Mouse (Mus musculus): Measurements from ENCODE around the gene Olfr1280.
"Not testable (repeated sequence)": the region's sequence is repeated elsewhere in the genome, so short reads cannot be mapped to it uniquely, and the experiment has no call there.

Gene Olfr1280

DNA sequence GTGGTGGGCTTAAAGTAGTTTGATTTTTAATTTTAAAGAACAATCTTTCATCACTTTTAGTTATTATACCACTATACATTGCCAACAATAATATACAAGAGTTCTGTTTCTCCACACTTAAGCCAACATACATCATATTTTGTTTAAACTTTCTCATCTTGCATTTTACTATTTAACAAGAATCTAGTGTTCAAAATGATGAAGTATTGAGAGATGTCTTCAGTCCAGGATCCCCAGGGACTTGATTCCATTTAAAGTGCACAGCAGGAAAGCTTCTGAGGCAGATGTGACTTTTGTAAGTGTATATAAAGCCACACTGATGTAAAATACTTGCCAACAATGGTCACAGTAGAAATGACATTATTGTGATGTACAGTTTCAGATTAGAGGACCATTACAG, at the start of gene Olfr1280:
TSS of gene Olfr1280 (plus strand) at position 301 of the 400 bp plus-strand sequence.
- in situ Hi-C loops (cut with MseI, MboI), result no loop called here

DNA sequence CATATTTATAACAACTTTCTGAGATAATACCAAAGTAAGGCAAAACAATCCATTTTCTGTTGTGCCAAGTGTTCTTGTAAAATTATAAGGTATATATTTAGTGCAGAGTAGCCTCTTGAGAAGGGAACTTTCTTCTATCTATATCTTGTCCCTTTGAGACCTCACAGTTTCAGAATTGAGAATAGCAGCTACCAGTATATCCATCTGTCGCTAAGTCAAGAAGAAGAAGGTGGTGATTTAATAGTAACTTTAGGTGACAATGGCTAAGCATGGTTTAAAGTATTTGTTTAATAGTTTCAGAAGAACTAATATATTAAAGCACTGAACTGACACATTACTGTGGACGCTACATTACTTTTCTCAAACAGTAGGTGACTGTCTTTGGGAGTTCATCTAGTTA, 39.8 kb upstream of the Olfr1280 start, which contains the start of gene Olfr1277:
TSS of gene Olfr1277 (minus strand) at position 101 of the 400 bp plus-strand sequence.
- in situ Hi-C loops (cut with MseI, MboI), result no loop called here

DNA sequence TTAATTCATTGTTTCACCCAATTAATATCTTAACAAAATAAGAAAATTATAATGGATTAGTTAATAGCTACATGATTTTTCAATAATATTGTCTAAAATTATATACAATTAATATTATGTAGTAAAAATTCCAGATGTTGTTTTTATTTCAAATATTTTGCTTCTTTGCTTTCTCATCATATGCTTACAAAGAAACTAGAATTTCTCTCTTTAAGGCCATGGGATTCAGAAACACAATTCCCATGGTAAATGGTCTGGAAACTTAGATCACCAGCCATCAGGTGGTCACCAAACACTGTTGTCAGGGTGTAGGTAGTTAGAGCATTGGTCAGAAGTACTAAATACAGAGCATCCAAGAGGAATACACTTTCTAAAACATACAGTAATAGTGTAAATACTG, 24.0 kb upstream of the Olfr1280 start, which contains the start of gene Olfr1278:
TSS of gene Olfr1278 (plus strand) at position 301 of the 400 bp plus-strand sequence.
- in situ Hi-C loops (cut with MseI, MboI), result no loop called here

DNA sequence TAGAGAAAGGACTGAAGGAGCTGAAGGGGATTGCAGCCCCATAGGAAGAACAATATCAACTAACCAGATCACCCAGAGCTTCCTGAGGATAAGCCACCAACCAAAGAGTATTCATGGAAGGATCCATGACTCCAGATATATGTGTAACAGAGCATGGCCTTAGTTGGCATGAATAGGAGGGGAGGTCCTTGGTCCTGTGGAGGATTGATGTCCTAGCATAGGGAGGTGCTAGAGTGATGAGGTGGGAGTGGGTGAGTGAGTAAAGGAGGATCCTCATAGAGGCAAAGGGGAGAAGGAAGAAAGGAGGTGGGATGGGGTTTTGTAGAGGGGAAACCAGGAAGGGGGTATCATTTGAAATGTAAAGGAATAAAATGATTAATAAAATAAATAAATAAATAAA, 15.3 kb upstream of the Olfr1280 start:
- in situ Hi-C loops (cut with MseI, MboI), result no loop called here

DNA sequence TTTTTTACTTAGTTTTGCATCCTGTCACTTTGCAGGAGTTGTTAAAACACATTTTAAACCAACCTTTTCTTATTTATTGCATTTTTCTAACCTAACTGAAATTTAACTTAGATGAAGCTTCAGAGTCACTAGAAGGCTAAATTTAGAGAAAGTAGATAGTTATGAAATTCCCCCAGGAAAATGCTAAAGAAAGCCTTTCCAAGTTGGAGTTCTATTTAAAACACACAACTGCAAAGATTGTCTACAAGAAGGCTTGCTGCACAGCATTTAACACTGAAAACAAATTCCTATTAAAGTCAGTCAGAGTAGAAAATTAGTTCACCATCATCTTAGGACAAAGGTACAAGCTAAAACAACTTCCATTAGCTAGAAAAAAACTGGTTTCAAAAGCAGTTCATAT, 13.4 kb upstream of the Olfr1280 start, which contains the start of gene Olfr1279:
TSS of gene Olfr1279 (plus strand) at position 262 of the 400 bp plus-strand sequence.
- in situ Hi-C loops (cut with MseI, MboI), result no loop called here

DNA sequence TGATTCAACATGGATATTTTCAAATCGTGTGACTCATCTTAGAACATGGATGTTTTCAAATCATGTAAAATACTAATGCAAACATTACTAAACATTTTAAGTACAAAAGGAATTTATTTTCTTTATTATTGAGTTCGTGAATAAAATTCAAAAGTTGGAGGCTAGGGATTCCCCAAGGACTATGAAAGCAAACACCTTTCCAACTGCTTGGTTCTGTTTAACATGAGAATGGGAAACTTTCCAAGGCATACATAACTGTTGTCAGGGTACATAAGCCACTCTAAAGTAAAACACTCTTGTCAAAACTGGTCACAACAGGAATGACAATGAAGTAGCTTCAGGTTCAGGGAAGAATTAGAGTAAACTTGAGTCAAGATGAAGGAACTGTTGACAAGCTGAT, 12.4 kb downstream of the Olfr1280 start, which contains the start of gene Olfr1281:
TSS of gene Olfr1281 (plus strand) at position 301 of the 400 bp plus-strand sequence.
- in situ Hi-C loops (cut with MseI, MboI), result no loop called here

DNA sequence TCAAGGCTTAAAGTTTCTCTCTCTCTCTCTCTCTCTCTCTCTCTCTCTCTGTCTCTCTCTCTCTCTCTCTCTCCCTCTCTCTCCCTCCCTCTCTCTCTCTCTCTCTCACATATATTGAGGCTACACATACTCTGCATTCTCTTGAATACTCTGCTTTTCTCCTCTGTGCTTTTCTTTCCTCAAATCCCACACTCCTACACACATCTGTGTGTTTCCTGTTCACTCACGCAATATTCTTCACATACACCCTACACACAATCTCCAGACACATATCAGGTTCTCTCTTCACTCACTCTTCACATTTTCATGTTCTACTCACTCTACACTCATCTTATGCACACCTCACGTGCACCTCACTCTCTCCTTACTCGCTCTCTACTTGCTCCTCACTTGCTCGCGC, 19.9 kb downstream of the Olfr1280 start:
- in situ Hi-C loops (cut with MseI, MboI), result not testable (repeated sequence)

DNA sequence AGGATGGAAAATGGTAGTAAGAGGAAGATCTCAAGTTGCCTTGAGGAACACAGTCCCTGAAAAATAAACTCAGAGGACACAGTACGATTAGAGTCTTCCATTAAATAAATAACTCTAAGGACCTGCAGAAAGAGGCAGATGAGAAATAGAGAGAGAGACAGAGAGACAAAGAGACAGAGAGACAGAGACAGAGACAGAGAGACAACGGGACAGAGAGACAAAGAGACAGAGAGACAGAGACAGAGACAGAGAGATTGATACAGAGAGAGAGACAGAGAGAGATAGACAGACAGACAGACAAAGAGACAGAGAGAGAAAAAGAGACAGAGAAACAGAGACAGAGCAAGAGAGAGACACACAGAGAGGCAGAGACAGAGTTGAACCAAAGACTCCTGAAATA, 22.2 kb downstream of the Olfr1280 start, which contains the start of gene Olfr1282:
TSS of gene Olfr1282 (minus strand) at position 101 of the 400 bp plus-strand sequence.
- in situ Hi-C loops (cut with MseI, MboI), result no loop called here

DNA sequence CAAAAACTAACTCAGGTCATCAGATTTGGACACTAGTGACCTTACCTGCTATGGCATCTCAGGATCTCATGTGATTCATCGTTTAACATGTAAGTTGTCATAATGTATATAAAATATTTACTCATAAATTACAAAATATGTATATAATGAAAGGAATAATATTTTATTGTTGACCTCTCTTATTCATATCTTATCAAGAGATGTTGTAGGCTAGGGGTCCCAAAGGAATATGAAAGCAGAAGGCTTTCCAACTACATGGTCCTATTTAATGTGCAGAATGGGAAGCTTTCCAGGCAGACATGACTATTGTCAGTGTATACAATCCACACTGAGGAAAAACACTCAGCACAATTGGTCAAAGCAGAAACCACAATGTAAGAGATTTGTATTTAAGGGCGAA, 52.7 kb downstream of the Olfr1280 start, which contains the start of gene Olfr1283:
TSS of gene Olfr1283 (plus strand) at position 301 of the 400 bp plus-strand sequence.
- in situ Hi-C loops (cut with MseI, MboI), result no loop called here

DNA sequence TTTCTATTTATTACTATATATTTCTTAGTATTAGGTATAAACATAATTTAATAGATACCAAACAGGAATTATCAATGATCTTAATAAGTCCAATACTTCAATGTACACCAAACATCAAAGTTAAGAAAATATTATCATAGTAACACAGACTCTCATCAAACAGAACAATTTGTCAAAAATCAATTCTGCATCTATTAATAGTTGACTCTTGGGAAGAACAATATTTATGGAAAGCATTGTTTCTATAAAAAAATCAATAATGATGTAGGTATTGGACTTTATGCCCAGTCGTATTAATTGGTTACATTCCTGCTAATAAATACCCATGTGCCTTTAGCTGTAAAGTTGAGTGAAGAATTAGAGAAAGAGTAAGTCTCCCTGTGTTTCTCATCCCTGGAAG, 61.4 kb downstream of the Olfr1280 start, which contains the start of gene Olfr1284:
TSS of gene Olfr1284 (plus strand) at position 301 of the 400 bp plus-strand sequence.
- in situ Hi-C loops (cut with MseI, MboI), result no loop called here
